Mouse (Mus musculus) midbrain, embryonic 12.5 days (tissue): Measurements from ENCODE around the gene Psmd9. TPM values are rescaled to one million over a fixed set of nuclear protein-coding genes. Genes with fewer than 3 reads are reported as not detected.

Source experiments
- ATAC-seq: fragments of 200-750 bp; cut with Nextera tagmentation; 2 replicates; pipeline ENCODE4 v1.8.0; 2017; ENCODE audit warnings: low read depth, moderate TSS enrichment, moderate library complexity; ENCODE audit not compliant: low FRiP score
- H3K27ac ChIP-seq: fragments of 300-500 bp; sonication (generic); replicated peaks from 2 replicates; pipeline ENCODE4 v1.5.1; 2016; ENCODE audit warnings: mild to moderate bottlenecking
- H3K27me3 ChIP-seq: fragments of 300-500 bp; sonication (generic); 2 replicates; pipeline ENCODE4 v1.6.1; 2016; ENCODE audit warnings: mild to moderate bottlenecking
- H3K36me3 ChIP-seq: fragments of 300-500 bp; sonication (generic); 2 replicates; pipeline ENCODE4 v1.6.1; 2016
- H3K4me1 ChIP-seq: fragments of 300-500 bp; sonication (generic); 2 replicates; pipeline ENCODE4 v1.6.1; 2016
- H3K4me2 ChIP-seq: fragments of 300-500 bp; sonication (generic); replicated peaks from 2 replicates; pipeline ENCODE4 v1.6.1; 2016; ENCODE audit warnings: mild to moderate bottlenecking, moderate library complexity
- H3K4me3 ChIP-seq: fragments of 300-500 bp; sonication (generic); 2 replicates; pipeline ENCODE4 v1.5.1; 2016; ENCODE audit warnings: mild to moderate bottlenecking
- H3K9ac ChIP-seq: fragments of 300-500 bp; sonication (generic); replicated peaks from 2 replicates; pipeline ENCODE4 v1.6.1; 2016; ENCODE audit warnings: mild to moderate bottlenecking, moderate library complexity
- H3K9me3 ChIP-seq: fragments of 300-500 bp; sonication (generic); 2 replicates; pipeline ENCODE4 v1.6.1; 2016; ENCODE audit warnings: mild to moderate bottlenecking
- WGBS: fragments of 180-500 bp; shearing (Covaris S2); methylation state at CpG from one replicate; pipeline ENCODE4 v1.1.7; 2016; 5-methylcytosine and 5-hydroxymethylcytosine counted together
- polyA plus RNA-seq: library from polyadenylated mRNA; unstranded; fragments of >200 nt; fragmentation: Nextera tagmentation; extraction: Ambion mirVana; gene quantifications from 2 replicates; pipeline ENCODE4 v1.2.1, GENCODE M21; 2016

The Psmd9 gene
- polyA plus RNA-seq = 64.5 and 75.4 TPM in 2 replicates

GRCm38 (mm10) chr5:123169284-123169683, at the start of gene Psmd9:
Psmd9 (plus strand) TSS chr5:123169413.
- 90% methylated on average over 5 of the region's 5 CpGs for WGBS
- ATAC-seq = no peak
- Histone ChIP-seq H3K4me2 (no peak within 1 kb of the TSS), H3K4me3 (no peak within 1 kb of the TSS), H3K9ac (no peak within 1 kb of the TSS), H3K4me1 (0 out of 2 replicates have a peak, but pooled peaks cover 4% of the 10 kb centered on the region), H3K36me3 (peaks cover 21% of the 10 kb centered on the region), H3K27ac (0 out of 2 replicates have a peak within 1 kb of the TSS, but pooled peaks have one; percentile 15), H3K27me3 (0 out of 2 replicates have a peak, but pooled peaks cover 6% of the 10 kb centered on the region), H3K9me3 (no peaks in the 10 kb centered on the region)

- no peak overlapping the region for H3K9ac ChIP-seq
- H3K4me2 ChIP-seq = no peak overlapping the region
- no peak for ATAC-seq
- H3K4me3 ChIP-seq = no peak overlapping the region
- peaks cover 27% of the 10 kb centered on the region for H3K36me3 ChIP-seq
- no peaks in the 10 kb centered on the region for H3K9me3 ChIP-seq
- H3K27me3 ChIP-seq = no peaks in the 10 kb centered on the region
- H3K4me1 ChIP-seq = peaks cover 4% of the 10 kb centered on the region; the same call in 1 of the 2 replicates
- H3K27ac ChIP-seq = no peak overlapping the region
- 69% methylated on average over 7 of the region's 7 CpGs for WGBS
Observed at GRCm38 (mm10) chr5:123120624-123121215, 48.5 kb upstream of the Psmd9 start.

- Histone ChIP-seq H3K9ac (no peak overlapping the region), H3K36me3 (peaks cover 32% of the 10 kb centered on the region), H3K4me2 (no peak overlapping the region), H3K9me3 (no peaks in the 10 kb centered on the region), H3K27ac (no peak overlapping the region), H3K4me1 (peaks cover 4% of the 10 kb centered on the region; the same call in 1 of the 2 replicates), H3K4me3 (no peak overlapping the region), H3K27me3 (no peaks in the 10 kb centered on the region)
- ATAC-seq = no peak
- 93% methylated on average over 4 of the region's 4 CpGs for WGBS
Observed at GRCm38 (mm10) chr5:123122181-123122580, 47.0 kb upstream of the Psmd9 start.

GRCm38 (mm10) chr5:123125105-123125504, 44.1 kb upstream of the Psmd9 start:
- H3K4me1 ChIP-seq = peaks cover 4% of the 10 kb centered on the region; the same call in 1 of the 2 replicates
- H3K9ac ChIP-seq = no peak overlapping the region
- ATAC-seq = no peak
- H3K27ac ChIP-seq = no peak overlapping the region
- no peak overlapping the region for H3K4me2 ChIP-seq
- peaks cover 59% of the 10 kb centered on the region for H3K36me3 ChIP-seq
- H3K27me3 ChIP-seq = no peaks in the 10 kb centered on the region
- no peak overlapping the region for H3K4me3 ChIP-seq
- no peaks in the 10 kb centered on the region for H3K9me3 ChIP-seq
- 84% methylated on average over 6 of the region's 6 CpGs for WGBS

GRCm38 (mm10) chr5:123125638-123126406, 43.4 kb upstream of the Psmd9 start:
- peaks cover 63% of the 10 kb centered on the region for H3K36me3 ChIP-seq
- whole genome bisulfite sequencing = 87% methylated on average over 18 of the region's 18 CpGs
- H3K4me1 ChIP-seq = peaks cover 3% of the 10 kb centered on the region; the same call in 1 of the 2 replicates
- no peaks in the 10 kb centered on the region for H3K27me3 ChIP-seq
- H3K9me3 ChIP-seq = no peaks in the 10 kb centered on the region
- no peak overlapping the region for H3K27ac ChIP-seq
- H3K4me2 ChIP-seq = no peak overlapping the region
- H3K9ac ChIP-seq = no peak overlapping the region
- no peak overlapping the region for H3K4me3 ChIP-seq
- no peak for ATAC-seq

- Histone ChIP-seq H3K4me3 (no peak overlapping the region), H3K27ac (no peak overlapping the region), H3K9me3 (no peaks in the 10 kb centered on the region), H3K27me3 (peaks cover 7% of the 10 kb centered on the region; the same call in 1 of the 2 replicates), H3K9ac (no peak overlapping the region; the same call in 1 of the 2 replicates), H3K4me2 (no peak overlapping the region), H3K36me3 (peaks cover 68% of the 10 kb centered on the region), H3K4me1 (peaks cover 8% of the 10 kb centered on the region)
- ATAC-seq = no peak
- 85% methylated on average over 6 of the region's 6 CpGs for WGBS
Observed at GRCm38 (mm10) chr5:123127031-123127430, 42.2 kb upstream of the Psmd9 start.

- no peak overlapping the region for H3K9ac ChIP-seq
- no peak for ATAC-seq
- no peaks in the 10 kb centered on the region for H3K9me3 ChIP-seq
- no peak overlapping the region for H3K4me3 ChIP-seq
- peaks cover 7% of the 10 kb centered on the region; the same call in 1 of the 2 replicates for H3K27me3 ChIP-seq
- H3K4me1 ChIP-seq = peaks cover 23% of the 10 kb centered on the region
- H3K36me3 ChIP-seq = peaks cover 58% of the 10 kb centered on the region
- whole genome bisulfite sequencing = 58% methylated on average over 10 of the region's 10 CpGs
- H3K27ac ChIP-seq = no peak overlapping the region
- H3K4me2 ChIP-seq = no peak overlapping the region
Observed at GRCm38 (mm10) chr5:123128426-123129169, 40.6 kb upstream of the Psmd9 start.

- Histone ChIP-seq H3K9me3 (no peaks in the 10 kb centered on the region), H3K36me3 (peaks cover 59% of the 10 kb centered on the region), H3K9ac (no peak overlapping the region), H3K4me3 (no peak overlapping the region), H3K27me3 (peaks cover 7% of the 10 kb centered on the region; the same call in 1 of the 2 replicates), H3K4me1 (peaks cover 30% of the 10 kb centered on the region), H3K27ac (no peak overlapping the region), H3K4me2 (no peak overlapping the region)
- ATAC-seq = no peak
- 87% methylated on average over 10 of the region's 10 CpGs for WGBS
Observed at GRCm38 (mm10) chr5:123129170-123129757, 39.9 kb upstream of the Psmd9 start.

GRCm38 (mm10) chr5:123130030-123130813, 39.0 kb upstream of the Psmd9 start:
- WGBS = 91% methylated on average over 9 of the region's 9 CpGs

GRCm38 (mm10) chr5:123130814-123131148, 38.4 kb upstream of the Psmd9 start:
- H3K9me3 ChIP-seq = no peaks in the 10 kb centered on the region
- no peak overlapping the region for H3K4me2 ChIP-seq
- H3K9ac ChIP-seq = no peak overlapping the region
- 95% methylated on average over 5 of the region's 5 CpGs for WGBS
- no peak overlapping the region for H3K27ac ChIP-seq
- ATAC-seq = no peak
- no peak overlapping the region for H3K4me3 ChIP-seq
- H3K4me1 ChIP-seq = peaks cover 45% of the 10 kb centered on the region
- peaks cover 59% of the 10 kb centered on the region for H3K36me3 ChIP-seq
- peaks cover 7% of the 10 kb centered on the region; the same call in 1 of the 2 replicates for H3K27me3 ChIP-seq

More at GRCm38 (mm10) chr5:123130030-123130813, 39.0 kb upstream of the Psmd9 start:
- no peak for ATAC-seq
- Histone ChIP-seq H3K9me3 (no peaks in the 10 kb centered on the region), H3K27me3 (peaks cover 7% of the 10 kb centered on the region; the same call in 1 of the 2 replicates), H3K4me2 (no peak overlapping the region), H3K36me3 (peaks cover 64% of the 10 kb centered on the region), H3K27ac (no peak overlapping the region), H3K9ac (no peak overlapping the region), H3K4me1 (peaks cover 40% of the 10 kb centered on the region), H3K4me3 (no peak overlapping the region)
